Mouse (Mus musculus): Measurements from ENCODE around the gene Tmem177. TPM values are rescaled to one million over a fixed set of nuclear protein-coding genes. Genes with fewer than 3 reads are reported as not detected.

Tmem177 gene
- polyA plus RNA-seq, 2 experiments = 2.8 to 3.9 TPM

DNA sequence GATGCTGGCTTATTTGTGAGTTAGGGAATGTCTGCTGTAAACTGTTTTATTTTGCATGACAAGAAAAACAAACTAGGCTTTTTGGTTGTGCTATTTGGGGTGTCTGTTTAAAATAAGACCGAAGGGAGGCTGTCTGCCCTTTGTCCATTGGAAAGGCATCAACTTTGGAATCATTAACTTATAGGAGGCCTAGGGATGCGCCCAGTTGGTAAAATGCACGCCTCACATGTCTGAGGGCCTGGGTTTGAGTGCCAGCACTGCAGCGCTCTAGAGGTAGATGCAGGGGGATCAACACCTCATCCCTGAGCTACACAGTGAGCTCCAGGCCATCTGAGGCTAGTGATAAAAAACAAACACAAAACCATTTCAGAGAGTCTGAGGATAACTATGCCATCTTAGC, 35.5 kb downstream of the Tmem177 start:
- no peak overlapping the region for H3K9ac ChIP-seq (replicated peaks)
- WGBS (ENCODE audit: insufficient replicate concordance) = 56% methylated on average over 4 of the region's 4 CpGs
- H3K4me3 ChIP-seq (ENCODE audit: insufficient read depth in 1 of 2, low read depth in 2 of 2, low read length in 2 of 2) = no peak overlapping the region
- TF ChIP-seq EP300 (IDR thresholded peaks at IDR 0.05; ENCODE audit: low read depth) (no peak), CTCF (IDR thresholded peaks at IDR 0.05; ENCODE audit: low read depth) (no peak)
- ATAC-seq (ENCODE audit: insufficient read depth) = no peak
- H3K9me3 ChIP-seq (ENCODE audit: control insufficient read depth, low read length) = no peaks in the 10 kb centered on the region
- no peaks in the 10 kb centered on the region for H3K27me3 ChIP-seq (ENCODE audit: control insufficient read depth, insufficient read depth, low read length)
- no peaks in the 10 kb centered on the region for H3K4me1 ChIP-seq (replicated peaks; ENCODE audit: control insufficient read depth in 2 of 2, insufficient read depth in 2 of 2, low read length in 1 of 2)
- H3K36me3 ChIP-seq (replicated peaks; ENCODE audit: control insufficient read depth, insufficient read depth, low read depth) = no peaks in the 10 kb centered on the region
- no peak overlapping the region for H3K4me2 ChIP-seq (ENCODE audit: low read depth)
- no peak for DNase-seq (ENCODE audit: low read depth in 3 of 3, low spot score in 3 of 3)
- no peak overlapping the region for H3K27ac ChIP-seq

DNA sequence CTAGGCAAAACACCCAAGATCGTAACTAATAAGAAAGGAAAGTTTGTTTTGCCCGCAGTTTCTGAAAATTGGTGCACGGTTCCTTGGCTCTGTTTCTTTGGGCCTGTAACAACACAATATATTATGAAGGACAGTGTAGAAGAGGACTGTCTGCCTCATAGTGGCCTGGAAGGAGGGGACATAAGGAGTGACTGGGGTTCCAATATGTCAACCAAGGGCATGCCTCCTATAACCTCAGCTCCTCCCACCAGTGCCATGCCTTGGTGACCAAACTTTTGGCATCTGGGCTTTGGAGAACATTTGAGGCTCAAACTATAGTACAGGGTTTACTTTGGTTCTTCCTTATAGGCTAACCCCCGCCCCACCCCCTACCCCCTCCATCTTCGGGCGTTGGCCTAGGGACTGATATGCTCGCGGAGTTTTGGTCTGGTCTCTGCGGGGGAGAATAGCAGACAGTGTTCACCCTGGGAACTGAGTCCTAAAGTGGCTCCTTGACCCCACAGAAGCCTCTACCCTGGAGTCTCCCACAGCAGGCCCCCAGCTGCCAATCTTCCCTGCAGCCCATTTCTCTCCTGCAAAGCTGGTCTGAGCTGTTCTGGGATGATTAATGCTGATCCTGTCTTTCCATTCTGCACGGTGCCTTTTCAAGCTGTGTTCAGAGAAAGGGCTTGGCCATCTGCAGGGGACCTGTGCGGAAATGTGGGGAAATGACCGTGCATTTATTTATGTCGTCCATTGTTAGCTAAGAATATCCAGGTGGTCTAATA, 44.4 kb downstream of the Tmem177 start:
- DNase-seq (ENCODE audit: low read depth in 3 of 3, low spot score in 3 of 3) = no peak
- no peak for ATAC-seq (ENCODE audit: insufficient read depth)
- Histone ChIP-seq H3K4me3 (ENCODE audit: insufficient read depth in 1 of 2, low read depth in 2 of 2, low read length in 2 of 2) (no peak overlapping the region), H3K9ac (replicated peaks) (no peak overlapping the region), H3K36me3 (replicated peaks; ENCODE audit: control insufficient read depth, insufficient read depth, low read depth) (no peaks in the 10 kb centered on the region), H3K4me2 (ENCODE audit: low read depth) (no peak overlapping the region), H3K27ac (no peak overlapping the region), H3K27me3 (ENCODE audit: control insufficient read depth, insufficient read depth, low read length) (no peaks in the 10 kb centered on the region), H3K9me3 (ENCODE audit: control insufficient read depth, low read length) (no peaks in the 10 kb centered on the region), H3K4me1 (replicated peaks; ENCODE audit: control insufficient read depth in 2 of 2, insufficient read depth in 2 of 2, low read length in 1 of 2) (no peaks in the 10 kb centered on the region)
- 49% methylated on average over 13 of the region's 13 CpGs for WGBS (ENCODE audit: insufficient replicate concordance)
- TF ChIP-seq CTCF (IDR thresholded peaks at IDR 0.05; ENCODE audit: low read depth) = no peak
- no peak for TF ChIP-seq EP300 (IDR thresholded peaks at IDR 0.05; ENCODE audit: low read depth)

DNA sequence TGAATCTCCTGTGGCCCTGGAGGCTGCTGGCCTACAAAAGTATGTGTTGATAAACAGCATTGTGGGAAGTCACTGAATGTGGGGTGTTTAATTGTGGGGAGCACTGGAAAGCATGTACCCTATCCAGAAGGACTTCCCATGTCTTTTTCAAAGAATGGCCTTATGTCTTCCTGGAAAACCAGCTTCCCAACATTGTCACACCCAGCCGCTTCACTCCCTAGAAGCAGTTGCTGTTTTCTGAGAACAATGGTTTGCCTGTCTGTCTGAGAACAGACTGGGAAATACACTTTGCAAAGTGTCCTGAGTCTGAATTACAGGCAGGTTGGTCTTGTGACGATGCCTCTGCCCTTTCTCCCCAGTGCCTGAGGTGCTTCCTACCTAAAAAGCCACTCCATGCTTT, 45.7 kb downstream of the Tmem177 start:
- H3K36me3 ChIP-seq (replicated peaks; ENCODE audit: control insufficient read depth, insufficient read depth, low read depth) = no peaks in the 10 kb centered on the region
- 63% methylated on average over 2 of the region's 2 CpGs for WGBS (ENCODE audit: insufficient replicate concordance)
- no peaks in the 10 kb centered on the region for H3K9me3 ChIP-seq (ENCODE audit: control insufficient read depth, low read length)
- no peaks in the 10 kb centered on the region for H3K4me1 ChIP-seq (replicated peaks; ENCODE audit: control insufficient read depth in 2 of 2, insufficient read depth in 2 of 2, low read length in 1 of 2)
- no peak for DNase-seq (ENCODE audit: low read depth in 3 of 3, low spot score in 3 of 3)
- H3K4me3 ChIP-seq (ENCODE audit: insufficient read depth in 1 of 2, low read depth in 2 of 2, low read length in 2 of 2) = no peak overlapping the region
- H3K9ac ChIP-seq (replicated peaks) = no peak overlapping the region
- H3K27me3 ChIP-seq (ENCODE audit: control insufficient read depth, insufficient read depth, low read length) = no peaks in the 10 kb centered on the region
- no peak for TF ChIP-seq EP300 (IDR thresholded peaks at IDR 0.05; ENCODE audit: low read depth)
- no peak for TF ChIP-seq CTCF (IDR thresholded peaks at IDR 0.05; ENCODE audit: low read depth)
- no peak overlapping the region for H3K4me2 ChIP-seq (ENCODE audit: low read depth)
- H3K27ac ChIP-seq = no peak overlapping the region
- ATAC-seq (ENCODE audit: insufficient read depth) = no peak

DNA sequence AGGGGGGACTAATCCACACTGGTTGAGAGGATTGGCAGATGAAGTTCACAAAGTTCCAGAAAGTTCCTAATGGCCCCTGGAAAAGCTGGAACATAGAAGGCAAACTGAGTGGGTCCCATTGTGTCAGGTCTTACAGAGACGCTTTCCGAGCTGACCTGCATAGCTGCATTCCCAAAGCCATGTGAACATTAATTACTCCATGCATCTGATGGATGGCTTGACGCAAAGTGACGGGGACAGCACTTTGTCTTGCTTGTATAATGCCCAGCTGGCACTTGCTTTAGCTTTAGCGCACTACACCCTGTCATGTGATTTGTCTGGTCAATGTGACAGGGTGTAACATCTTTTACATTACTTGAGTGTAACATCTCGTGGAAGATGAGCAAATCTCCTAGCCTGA, 47.7 kb downstream of the Tmem177 start:
- Histone ChIP-seq H3K9ac (replicated peaks) (no peak overlapping the region), H3K9me3 (ENCODE audit: control insufficient read depth, low read length) (no peaks in the 10 kb centered on the region), H3K27ac (no peak overlapping the region), H3K27me3 (ENCODE audit: control insufficient read depth, insufficient read depth, low read length) (no peaks in the 10 kb centered on the region), H3K4me1 (replicated peaks; ENCODE audit: control insufficient read depth in 2 of 2, insufficient read depth in 2 of 2, low read length in 1 of 2) (no peaks in the 10 kb centered on the region), H3K4me2 (ENCODE audit: low read depth) (no peak overlapping the region), H3K36me3 (replicated peaks; ENCODE audit: control insufficient read depth, insufficient read depth, low read depth) (no peaks in the 10 kb centered on the region), H3K4me3 (ENCODE audit: insufficient read depth in 1 of 2, low read depth in 2 of 2, low read length in 2 of 2) (no peak overlapping the region)
- ATAC-seq (ENCODE audit: insufficient read depth) (no peak), DNase-seq (ENCODE audit: low read depth in 3 of 3, low spot score in 3 of 3) (no peak)
- 66% methylated on average over 6 of the region's 6 CpGs for WGBS (ENCODE audit: insufficient replicate concordance)
- TF ChIP-seq EP300 (IDR thresholded peaks at IDR 0.05; ENCODE audit: low read depth) = no peak
- no peak for TF ChIP-seq CTCF (IDR thresholded peaks at IDR 0.05; ENCODE audit: low read depth)

DNA sequence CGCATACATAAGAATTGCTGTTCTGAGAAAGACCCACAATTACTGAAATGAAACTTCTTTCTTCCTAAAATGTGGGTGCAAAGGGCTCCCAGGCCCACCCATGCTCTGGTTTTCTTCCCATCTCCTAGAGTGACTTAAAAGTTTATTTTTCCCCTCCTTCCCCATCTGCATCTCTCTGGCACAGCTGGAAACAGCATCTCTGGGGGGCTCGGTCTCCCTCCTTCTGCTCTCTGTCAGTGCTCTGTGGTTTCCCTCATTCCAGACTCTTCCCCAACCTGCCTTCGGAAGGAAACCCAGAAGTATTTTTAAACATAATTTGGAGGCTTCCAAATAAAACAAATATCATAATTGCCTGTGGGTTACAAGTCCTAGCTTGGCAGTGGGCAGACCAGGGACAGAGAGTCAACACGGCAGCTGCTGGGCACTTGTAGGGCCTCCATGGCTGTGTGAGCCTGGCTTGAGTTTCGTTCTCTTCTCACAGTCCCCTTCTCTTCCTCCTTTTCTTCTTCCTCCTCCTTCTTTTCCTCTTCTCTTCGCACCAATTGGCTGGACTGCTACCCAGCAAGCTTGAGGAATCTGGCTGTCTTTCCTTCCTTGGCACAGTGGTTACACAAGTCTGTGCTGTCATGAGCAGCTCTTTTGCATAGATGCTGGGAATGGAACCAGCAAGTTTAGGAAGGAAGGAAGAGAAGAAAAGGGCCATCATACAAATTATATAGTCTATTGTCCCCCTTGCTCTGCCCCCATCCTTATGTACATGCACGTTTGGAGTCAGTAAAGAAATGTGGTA, 49.3 kb downstream of the Tmem177 start:
- ATAC-seq (ENCODE audit: insufficient read depth) (no peak), DNase-seq (ENCODE audit: low read depth in 3 of 3, low spot score in 3 of 3) (no peak)
- H3K9me3 ChIP-seq (ENCODE audit: control insufficient read depth, low read length) = no peaks in the 10 kb centered on the region
- no peaks in the 10 kb centered on the region for H3K27me3 ChIP-seq (ENCODE audit: control insufficient read depth, insufficient read depth, low read length)
- H3K4me3 ChIP-seq (ENCODE audit: insufficient read depth in 1 of 2, low read depth in 2 of 2, low read length in 2 of 2) = no peak overlapping the region
- TF ChIP-seq CTCF (IDR thresholded peaks at IDR 0.05; ENCODE audit: low read depth) (no peak), EP300 (IDR thresholded peaks at IDR 0.05; ENCODE audit: low read depth) (no peak)
- WGBS (ENCODE audit: insufficient replicate concordance) = 53% methylated on average over 7 of the region's 7 CpGs
- no peak overlapping the region for H3K27ac ChIP-seq
- no peaks in the 10 kb centered on the region for H3K4me1 ChIP-seq (replicated peaks; ENCODE audit: control insufficient read depth in 2 of 2, insufficient read depth in 2 of 2, low read length in 1 of 2)
- H3K36me3 ChIP-seq (replicated peaks; ENCODE audit: control insufficient read depth, insufficient read depth, low read depth) = no peaks in the 10 kb centered on the region
- H3K4me2 ChIP-seq (ENCODE audit: low read depth) = no peak overlapping the region
- H3K9ac ChIP-seq (replicated peaks) = no peak overlapping the region
